Mouse (Mus musculus) cerebellum, adult 2 months (tissue): ENCODE measurements around the gene H60b.

Experiments used
- CTCF ChIP-seq: fragments of 200-500 bp; IDR thresholded peaks from 2 replicates; pipeline ENCODE4 v1.5.1; 2011; ENCODE audit warnings: low read depth, mild to moderate bottlenecking, control low read depth, low read length, moderate library complexity, borderline replicate concordance; ENCODE audit not compliant: insufficient read depth
- POLR2A ChIP-seq: fragments of 200-500 bp; IDR thresholded peaks from 2 replicates; pipeline ENCODE4 v1.6.1; 2011; ENCODE audit warnings: low read length, control low read depth, borderline replicate concordance; ENCODE audit not compliant: insufficient read depth

DNA sequence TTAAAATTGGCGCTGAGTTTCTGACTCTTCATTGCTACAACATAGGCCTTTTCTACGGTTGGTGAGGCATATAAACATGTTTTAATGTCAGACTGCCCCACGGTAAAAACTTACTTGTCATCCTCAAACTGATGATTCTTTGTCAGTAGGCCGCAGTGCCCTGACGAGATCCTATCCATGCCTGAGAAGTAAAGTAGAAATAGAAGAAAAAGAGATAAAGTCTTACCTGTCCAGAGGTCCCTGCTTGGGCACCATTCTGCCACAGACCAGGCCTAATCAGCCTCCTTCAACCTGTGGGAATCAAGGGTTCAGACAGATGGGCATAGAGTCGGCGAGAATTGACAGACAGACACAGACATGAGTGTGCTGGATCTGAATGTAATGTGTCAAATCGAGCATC lies 106.7 kb downstream of the H60b start:
- TF ChIP-seq CTCF (no peak), POLR2A (no peak)
